Mouse (Mus musculus): ENCODE measurements around the gene Cutal. TPM values are rescaled to one million over a fixed set of nuclear protein-coding genes. Genes with fewer than 3 reads are reported as not detected.

Cutal gene
- total RNA-seq, 2 experiments from 2014 or later = not detected

- no peak for ATAC-seq (ENCODE audit: poor library complexity, severe bottlenecking)
Measured at GRCm38 (mm10) chr2:34882757-34883156, 8.6 kb downstream of the Cutal start.

- no peak for ATAC-seq (ENCODE audit: poor library complexity, severe bottlenecking)
Measured at GRCm38 (mm10) chr2:34883190-34883589, 9.0 kb downstream of the Cutal start.

- ATAC-seq (ENCODE audit: poor library complexity, severe bottlenecking) = no peak
Measured at GRCm38 (mm10) chr2:34884186-34884585, 10.0 kb downstream of the Cutal start.

- ATAC-seq (ENCODE audit: poor library complexity, severe bottlenecking) = no peak
Measured at GRCm38 (mm10) chr2:34893950-34894349, 19.8 kb downstream of the Cutal start.

GRCm38 (mm10) chr2:34895503-34896113, 21.4 kb downstream of the Cutal start:
- no peak for ATAC-seq (ENCODE audit: poor library complexity, severe bottlenecking)

- ATAC-seq (ENCODE audit: poor library complexity, severe bottlenecking) = no peak
Measured at GRCm38 (mm10) chr2:34896821-34897460, 22.7 kb downstream of the Cutal start.

GRCm38 (mm10) chr2:34897820-34898219, 23.6 kb downstream of the Cutal start:
- ATAC-seq (ENCODE audit: poor library complexity, severe bottlenecking) = peak; percentile 43

- ATAC-seq (ENCODE audit: poor library complexity, severe bottlenecking) = no peak
Measured at GRCm38 (mm10) chr2:34899682-34900081, 25.5 kb downstream of the Cutal start.

- ATAC-seq (ENCODE audit: poor library complexity, severe bottlenecking) = no peak
Measured at GRCm38 (mm10) chr2:34900412-34900811, 26.2 kb downstream of the Cutal start.

GRCm38 (mm10) chr2:34901726-34902125, 27.5 kb downstream of the Cutal start:
- ATAC-seq (ENCODE audit: poor library complexity, severe bottlenecking) = no peak

- ATAC-seq (ENCODE audit: poor library complexity, severe bottlenecking) = no peak
Measured at GRCm38 (mm10) chr2:34902731-34903130, 28.5 kb downstream of the Cutal start.

GRCm38 (mm10) chr2:34903191-34903590, 29.0 kb downstream of the Cutal start:
- no peak for ATAC-seq (ENCODE audit: poor library complexity, severe bottlenecking)

- no peak for ATAC-seq (ENCODE audit: poor library complexity, severe bottlenecking)
Measured at GRCm38 (mm10) chr2:34903652-34904405, 29.6 kb downstream of the Cutal start.

GRCm38 (mm10) chr2:34904849-34905542, 30.8 kb downstream of the Cutal start:
- peak; percentile 87 for ATAC-seq (ENCODE audit: poor library complexity, severe bottlenecking)

- no peak for ATAC-seq (ENCODE audit: poor library complexity, severe bottlenecking)
Measured at GRCm38 (mm10) chr2:34906426-34906825, 32.2 kb downstream of the Cutal start.

- ATAC-seq (ENCODE audit: poor library complexity, severe bottlenecking) = peak; percentile 25
Measured at GRCm38 (mm10) chr2:34906861-34907604, 32.8 kb downstream of the Cutal start.

- no peak for ATAC-seq (ENCODE audit: poor library complexity, severe bottlenecking)
Measured at GRCm38 (mm10) chr2:34909719-34910118, 35.5 kb downstream of the Cutal start.

- no peak for ATAC-seq (ENCODE audit: poor library complexity, severe bottlenecking)
Measured at GRCm38 (mm10) chr2:34911871-34912270, 37.7 kb downstream of the Cutal start.

- ATAC-seq (ENCODE audit: poor library complexity, severe bottlenecking) = no peak
Measured at GRCm38 (mm10) chr2:34912613-34913012, 38.4 kb downstream of the Cutal start.

GRCm38 (mm10) chr2:34913218-34914068, 39.2 kb downstream of the Cutal start, which contains the start of gene Phf19:
Phf19 (minus strand) TSS chr2:34914026.
- peak; percentile 81 for ATAC-seq (ENCODE audit: poor library complexity, severe bottlenecking)
